In genomic region chr2:92860502-92861197, GRCm38 (mm10) we compare ENCODE assay signal across 19 mouse cellular contexts. TPM values are rescaled to one million over a fixed set of nuclear protein-coding genes. Genes with fewer than 3 reads are reported as not detected.
A peak's percentile ranks its signal among the peaks of the same experiment; 100 is the strongest.
DNase-seq lines count a peak whose midpoint lies in the region; ATAC-seq and TF ChIP-seq lines count a peak whose summit lies in the region.
"Had no signal": no experiment of that assay in that cellular context is flagged by ENCODE, and none has a peak within 500 bp of the region (broad histone marks: within the 10 kb centered on the region; RNA-seq: fewer than 3 reads in every experiment).

No protein-coding gene starts in this region.

- WGBS in hindbrain, embryonic 13.5 days, result 65% methylated on average over 8 of the region's 8 CpGs
- 80% methylated on average over 8 of the region's 8 CpGs for WGBS in hindbrain, embryonic 10.5 days
- 70% methylated on average over 8 of the region's 8 CpGs for WGBS in midbrain, embryonic 16.5 days
- WGBS in midbrain, embryonic 10.5 days, result 80% methylated on average over 8 of the region's 8 CpGs
- 46% methylated on average over 8 of the region's 8 CpGs for WGBS in hindbrain, postnatal 0 days
- 71% methylated on average over 7 of the region's 8 CpGs for WGBS in kidney, embryonic 15.5 days

- H3K36me3 ChIP-seq in hindbrain, embryonic 13.5 days, result no peaks in the 10 kb centered on the region
- no peaks in the 10 kb centered on the region for H3K36me3 ChIP-seq in hindbrain, embryonic 10.5 days
- no peaks in the 10 kb centered on the region for H3K36me3 ChIP-seq in midbrain, embryonic 16.5 days (ENCODE audit: control insufficient read depth, insufficient read depth, low read length)
- H3K36me3 ChIP-seq in midbrain, embryonic 10.5 days, result no peaks in the 10 kb centered on the region
- H3K36me3 ChIP-seq in hindbrain, postnatal 0 days (ENCODE audit: insufficient read depth, low read length), result no peaks in the 10 kb centered on the region
- no peaks in the 10 kb centered on the region for H3K36me3 ChIP-seq in kidney, embryonic 15.5 days
- H3K36me3 ChIP-seq: embryonic facial prominence, embryonic 12.5 days; forebrain, embryonic 12.5 days; heart, embryonic 13.5 days had no signal

- no peak overlapping the region for H3K9ac ChIP-seq in hindbrain, embryonic 13.5 days
- no peak overlapping the region for H3K9ac ChIP-seq in midbrain, embryonic 16.5 days (ENCODE audit: low read depth, low read length)
- H3K9ac ChIP-seq in hindbrain, postnatal 0 days (replicated peaks; ENCODE audit: low read length), result no peak overlapping the region
- H3K9ac ChIP-seq in kidney, embryonic 15.5 days, result no peak overlapping the region
- H3K9ac ChIP-seq: embryonic facial prominence, embryonic 12.5 days; forebrain, embryonic 12.5 days; heart, embryonic 13.5 days had no signal

- no peak for ATAC-seq in hindbrain, embryonic 13.5 days (ENCODE audit: low FRiP score)
- ATAC-seq in midbrain, embryonic 16.5 days, result 0 out of 2 replicates have a peak, but pooled peaks have one; percentile 48
- ATAC-seq in hindbrain, postnatal 0 days, result 0 out of 2 replicates have a peak, but pooled peaks have one; percentile 40
- ATAC-seq in kidney, embryonic 15.5 days (replicated peaks; ENCODE audit: low FRiP score), result no peak
- ATAC-seq: forebrain, embryonic 16.5 days; intestine, embryonic 16.5 days had no signal

- TF ChIP-seq CTCF in hindbrain, postnatal 0 days (IDR thresholded peaks at IDR 0.05; ENCODE audit: low read depth), result no peak

- no peaks in the 10 kb centered on the region for H3K27me3 ChIP-seq in hindbrain, embryonic 13.5 days
- no peaks in the 10 kb centered on the region for H3K27me3 ChIP-seq in hindbrain, embryonic 10.5 days (ENCODE audit: insufficient read depth, poor library complexity, severe bottlenecking)
- H3K27me3 ChIP-seq in midbrain, embryonic 16.5 days (ENCODE audit: control insufficient read depth, insufficient read depth, low read depth, low read length), result no peaks in the 10 kb centered on the region
- no peaks in the 10 kb centered on the region for H3K27me3 ChIP-seq in midbrain, embryonic 10.5 days (ENCODE audit: low read depth, poor library complexity, severe bottlenecking)
- H3K27me3 ChIP-seq in hindbrain, postnatal 0 days (ENCODE audit: insufficient read depth, low read length), result no peaks in the 10 kb centered on the region
- no peaks in the 10 kb centered on the region; the same call in 1 of the 2 replicates for H3K27me3 ChIP-seq in kidney, embryonic 15.5 days
- H3K27me3 ChIP-seq: embryonic facial prominence, embryonic 12.5 days; forebrain, embryonic 12.5 days; heart, embryonic 13.5 days had no signal

- 0 out of 2 replicates have a peak overlapping the region, but pooled peaks have one; percentile 2 for H3K27ac ChIP-seq in hindbrain, embryonic 13.5 days
- no peak overlapping the region for H3K27ac ChIP-seq in hindbrain, embryonic 10.5 days
- H3K27ac ChIP-seq in midbrain, embryonic 16.5 days (ENCODE audit: low read length), result no peak overlapping the region
- H3K27ac ChIP-seq in midbrain, embryonic 10.5 days (replicated peaks), result no peak overlapping the region
- no peak overlapping the region for H3K27ac ChIP-seq in hindbrain, postnatal 0 days
- no peak overlapping the region for H3K27ac ChIP-seq in kidney, embryonic 15.5 days
- H3K27ac ChIP-seq: embryonic facial prominence, embryonic 12.5 days; forebrain, embryonic 12.5 days; heart, embryonic 13.5 days had no signal

- no peak for DNase-seq in hindbrain, embryonic 10.5 days (ENCODE audit: low spot score)
- no peak for DNase-seq in midbrain, embryonic 10.5 days (ENCODE audit: low spot score)
- DNase-seq in hindbrain, postnatal 0 days (ENCODE audit: low spot score), result peak; percentile 40
- DNase-seq: adrenal gland, adult 2 months; adrenal gland, postnatal 36 days; cerebellum, adult 8-10 months; cerebellum, postnatal 14 days; embryo, embryonic 11 days; gastrocnemius, postnatal 10 days; heart, postnatal 36 days had no signal

- no peak overlapping the region for H3K4me3 ChIP-seq in hindbrain, embryonic 13.5 days
- no peak overlapping the region for H3K4me3 ChIP-seq in hindbrain, embryonic 10.5 days
- no peak overlapping the region for H3K4me3 ChIP-seq in midbrain, embryonic 16.5 days (ENCODE audit: low read depth, low read length)
- H3K4me3 ChIP-seq in midbrain, embryonic 10.5 days, result no peak overlapping the region
- no peak overlapping the region for H3K4me3 ChIP-seq in hindbrain, postnatal 0 days (ENCODE audit: low read length)
- no peak overlapping the region for H3K4me3 ChIP-seq in kidney, embryonic 15.5 days (replicated peaks)
- H3K4me3 ChIP-seq: embryonic facial prominence, embryonic 12.5 days; forebrain, embryonic 12.5 days; heart, embryonic 13.5 days had no signal

- no peak overlapping the region for H3K4me2 ChIP-seq in hindbrain, embryonic 13.5 days
- H3K4me2 ChIP-seq in midbrain, embryonic 16.5 days (ENCODE audit: low read length), result no peak overlapping the region
- H3K4me2 ChIP-seq in hindbrain, postnatal 0 days (ENCODE audit: low read depth, low read length), result no peak overlapping the region
- no peak overlapping the region for H3K4me2 ChIP-seq in kidney, embryonic 15.5 days
- H3K4me2 ChIP-seq: embryonic facial prominence, embryonic 12.5 days; forebrain, embryonic 12.5 days; heart, embryonic 13.5 days had no signal

- H3K4me1 ChIP-seq in hindbrain, embryonic 13.5 days (replicated peaks), result peaks cover 14% of the 10 kb centered on the region; the same call in 1 of the 2 replicates
- 0 out of 2 replicates have a peak, but pooled peaks cover 6% of the 10 kb centered on the region for H3K4me1 ChIP-seq in hindbrain, embryonic 10.5 days (replicated peaks)
- H3K4me1 ChIP-seq in midbrain, embryonic 16.5 days (ENCODE audit: control insufficient read depth, insufficient read depth, low read length), result no peaks in the 10 kb centered on the region
- peaks cover 13% of the 10 kb centered on the region for H3K4me1 ChIP-seq in midbrain, embryonic 10.5 days
- H3K4me1 ChIP-seq in hindbrain, postnatal 0 days (ENCODE audit: insufficient read depth, low read length), result no peaks in the 10 kb centered on the region
- H3K4me1 ChIP-seq in kidney, embryonic 15.5 days, result no peaks in the 10 kb centered on the region
- H3K4me1 ChIP-seq: heart, embryonic 13.5 days had no signal

- no peaks in the 10 kb centered on the region for H3K9me3 ChIP-seq in hindbrain, embryonic 13.5 days
- peaks cover 6% of the 10 kb centered on the region; the same call in 1 of the 2 replicates for H3K9me3 ChIP-seq in hindbrain, embryonic 10.5 days
- 0 out of 2 replicates have a peak, but pooled peaks cover 2% of the 10 kb centered on the region for H3K9me3 ChIP-seq in midbrain, embryonic 16.5 days (replicated peaks; ENCODE audit: control insufficient read depth, low read length, poor library complexity, severe bottlenecking)
- H3K9me3 ChIP-seq in midbrain, embryonic 10.5 days (replicated peaks), result peaks cover 13% of the 10 kb centered on the region
- H3K9me3 ChIP-seq in hindbrain, postnatal 0 days (ENCODE audit: low read length), result no peaks in the 10 kb centered on the region
- peaks cover 6% of the 10 kb centered on the region; the same call in 1 of the 2 replicates for H3K9me3 ChIP-seq in kidney, embryonic 15.5 days (replicated peaks)

RNA-seq across cellular contexts. Expression of gene Syt13, which starts 54.2 kb away (rescaled TPM):
- polyA plus RNA-seq in hindbrain, embryonic 13.5 days (2015; fragmentation: Nextera tagmentation; extraction: Ambion mirVana), result 24.7 and 26.6 TPM in 2 replicates
- 20.1 and 20.4 TPM in 2 replicates for polyA plus RNA-seq in hindbrain, embryonic 10.5 days (2016; fragmentation: Nextera tagmentation; extraction: Ambion mirVana)
- 112 and 145 TPM in 2 replicates for polyA plus RNA-seq in midbrain, embryonic 16.5 days (2015; fragmentation: Nextera tagmentation; extraction: Ambion mirVana)
- polyA plus RNA-seq in midbrain, embryonic 10.5 days (2016; fragmentation: Nextera tagmentation; extraction: Ambion mirVana), result 11.1 and 15.0 TPM in 2 replicates
- 145 and 146 TPM in 2 replicates for total RNA-seq in hindbrain, postnatal 0 days (2014; rRNA removed)
- 61.5 and 70.8 TPM in 2 replicates for polyA plus RNA-seq in hindbrain, postnatal 0 days (2015; fragmentation: Nextera tagmentation; extraction: Ambion mirVana)
- 4.4 and 6.5 TPM in 2 replicates for polyA plus RNA-seq in kidney, embryonic 15.5 days (2015; fragmentation: Nextera tagmentation; extraction: Ambion mirVana)
- total RNA-seq: common myeloid progenitor, adult 5-6 weeks had no signal

Comparison
In these comparisons a context has a peak if more than half of its experiments do, and no peak if none do; other contexts are left out.
1. ATAC-seq: peak in midbrain, embryonic 16.5 days (single experiment) and hindbrain, postnatal 0 days (single experiment); none in hindbrain, embryonic 13.5 days (single experiment) and kidney, embryonic 15.5 days (single experiment).